Mouse (Mus musculus): ENCODE results near the gene Rhox2f. TPM values are rescaled to one million over a fixed set of nuclear protein-coding genes. Genes with fewer than 3 reads are reported as not detected.
"Not testable (repeated sequence)": the region's sequence is repeated elsewhere in the genome, so short reads cannot be mapped to it uniquely, and the experiment has no call there.

Rhox2f gene
- not detected in 2 replicates for polyA plus RNA-seq (2012; rRNA removed)

DNA sequence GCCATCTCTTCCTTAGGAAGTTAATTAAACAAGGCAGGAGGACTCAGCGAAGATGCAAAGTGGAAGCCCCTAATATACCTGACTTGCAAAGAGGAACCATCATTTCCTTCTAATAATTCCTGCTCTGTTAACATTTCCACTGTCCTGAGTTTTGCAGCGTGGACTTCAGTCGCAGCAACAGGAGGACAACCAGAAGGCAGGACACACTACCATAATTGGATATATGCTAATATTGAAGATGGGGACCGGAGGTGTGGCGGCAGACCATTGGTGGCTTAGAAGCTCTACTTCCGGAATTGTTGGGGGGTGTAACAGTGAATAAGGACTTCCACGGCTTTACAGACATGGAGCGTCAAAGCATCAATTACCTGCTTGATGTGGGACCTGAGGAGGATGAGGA lies at the start of gene Rhox2f:
Rhox2f (plus strand) TSS at position 301 of the 400 bp plus-strand sequence.
- H3K27me3 ChIP-seq (ENCODE audit: control insufficient read depth, insufficient read depth, low read length); H3K4me3 ChIP-seq (ENCODE audit: control insufficient read depth, insufficient read depth, low read length); DNase-seq; H3K4me1 ChIP-seq (replicated peaks; ENCODE audit: control insufficient read depth, insufficient read depth, low read length); H3K27ac ChIP-seq (ENCODE audit: control insufficient read depth, insufficient read depth, low read length); H3K36me3 ChIP-seq (ENCODE audit: control insufficient read depth, insufficient read depth, low read length): not testable (repeated sequence)
- 86% methylated on average over 8 of the region's 8 CpGs for WGBS

DNA sequence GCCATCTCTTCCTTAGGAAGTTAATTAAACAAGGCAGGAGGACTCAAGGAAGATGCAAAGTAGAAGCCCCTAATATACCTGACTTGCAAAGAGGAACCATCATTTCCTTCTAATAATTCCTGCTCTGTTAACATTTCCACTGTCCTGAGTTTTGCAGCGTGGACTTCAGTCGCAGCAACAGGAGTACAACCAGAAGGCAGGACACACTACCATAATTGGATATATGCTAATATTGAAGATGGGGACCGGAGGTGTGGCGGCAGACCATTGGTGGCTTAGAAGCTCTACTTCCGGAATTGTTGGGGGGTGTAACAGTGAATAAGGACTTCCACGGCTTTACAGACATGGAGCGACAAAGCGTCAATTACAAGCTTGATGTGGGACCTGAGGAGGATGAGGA lies 41.1 kb upstream of the Rhox2f start, which contains the start of gene Rhox2e:
Rhox2e (plus strand) TSS at position 301 of the 400 bp plus-strand sequence.
- not testable (repeated sequence) for DNase-seq; H3K27ac ChIP-seq (ENCODE audit: control insufficient read depth, insufficient read depth, low read length); H3K4me3 ChIP-seq (ENCODE audit: control insufficient read depth, insufficient read depth, low read length); H3K36me3 ChIP-seq (ENCODE audit: control insufficient read depth, insufficient read depth, low read length); H3K27me3 ChIP-seq (ENCODE audit: control insufficient read depth, insufficient read depth, low read length); H3K4me1 ChIP-seq (replicated peaks; ENCODE audit: control insufficient read depth, insufficient read depth, low read length)
- 89% methylated on average over 2 of the region's 8 CpGs for WGBS

DNA sequence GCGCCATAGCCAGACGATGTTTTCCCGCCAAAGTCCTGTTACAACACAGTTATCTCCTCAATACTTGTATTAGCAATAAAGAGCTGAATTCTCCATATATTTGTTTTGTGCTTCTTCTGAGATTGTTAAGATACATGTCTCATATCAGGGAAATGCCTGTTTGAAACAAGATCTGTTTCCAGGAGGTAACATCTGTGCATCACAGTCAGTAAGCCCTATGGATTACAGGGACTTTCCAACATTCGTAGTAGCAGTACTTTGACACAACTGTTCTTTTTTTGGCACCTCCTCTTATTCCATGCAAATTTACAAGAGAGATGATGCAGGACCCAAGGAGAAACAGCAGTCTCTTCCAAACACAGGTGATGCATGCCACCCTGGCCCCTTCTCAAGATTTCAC lies 29.5 kb upstream of the Rhox2f start, which contains the start of gene Rhox3e:
Rhox3e (plus strand) TSS at position 301 of the 400 bp plus-strand sequence.
- H3K36me3 ChIP-seq (ENCODE audit: control insufficient read depth, insufficient read depth, low read length); H3K27ac ChIP-seq (ENCODE audit: control insufficient read depth, insufficient read depth, low read length); H3K4me3 ChIP-seq (ENCODE audit: control insufficient read depth, insufficient read depth, low read length); DNase-seq; H3K4me1 ChIP-seq (replicated peaks; ENCODE audit: control insufficient read depth, insufficient read depth, low read length); H3K27me3 ChIP-seq (ENCODE audit: control insufficient read depth, insufficient read depth, low read length): not testable (repeated sequence)
- no CpG with 5 or more reads among the region's 4 CpGs for WGBS

DNA sequence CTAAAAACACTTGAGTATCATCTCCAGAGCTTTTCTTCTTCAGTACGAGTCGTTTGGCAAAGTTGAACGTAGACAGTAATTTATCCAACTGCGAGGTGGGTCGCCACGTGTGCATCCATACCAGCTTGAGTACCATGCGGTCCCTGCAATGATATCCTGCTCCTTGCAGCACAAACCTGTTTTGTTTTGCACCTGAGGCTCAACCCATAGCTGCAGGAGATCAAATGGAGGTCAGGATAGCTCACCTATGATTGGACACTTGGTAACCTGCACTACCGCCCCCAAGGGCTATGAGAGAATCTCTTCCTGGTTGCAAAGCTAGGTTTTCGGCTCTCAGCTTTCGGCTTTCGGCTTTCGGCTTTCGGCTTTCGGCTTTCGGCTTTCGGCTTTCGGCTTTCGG lies 14.1 kb upstream of the Rhox2f start, which contains the start of gene Rhox4e:
Rhox4e (plus strand) TSS at position 301 of the 400 bp plus-strand sequence.
- H3K27me3 ChIP-seq (ENCODE audit: control insufficient read depth, insufficient read depth, low read length); H3K4me3 ChIP-seq (ENCODE audit: control insufficient read depth, insufficient read depth, low read length); H3K4me1 ChIP-seq (replicated peaks; ENCODE audit: control insufficient read depth, insufficient read depth, low read length); H3K27ac ChIP-seq (ENCODE audit: control insufficient read depth, insufficient read depth, low read length); DNase-seq; H3K36me3 ChIP-seq (ENCODE audit: control insufficient read depth, insufficient read depth, low read length): not testable (repeated sequence)
- WGBS, result 100% methylated on average over 10 of the region's 18 CpGs

DNA sequence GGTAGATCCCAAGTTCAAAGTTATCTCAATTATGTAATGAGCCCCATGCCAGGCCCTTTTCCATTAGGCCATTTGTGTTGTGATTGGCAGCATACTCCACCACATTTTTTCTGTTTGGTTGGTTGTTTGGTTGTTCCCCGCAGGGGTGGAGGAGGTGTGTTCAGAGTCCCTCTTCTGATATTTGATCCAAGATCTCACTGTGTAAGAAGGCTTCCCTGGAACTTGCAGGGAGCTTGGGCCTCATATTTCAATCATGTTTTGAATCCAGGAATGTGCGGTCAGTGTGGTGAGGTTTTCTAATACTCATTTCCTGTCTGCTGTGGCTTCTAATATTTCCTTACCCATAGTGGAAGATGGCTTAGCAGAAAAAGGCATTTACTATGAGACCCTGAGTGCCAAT lies 1.4 kb downstream of the Rhox2f start:
- H3K4me1 ChIP-seq (replicated peaks; ENCODE audit: control insufficient read depth, insufficient read depth, low read length); H3K27me3 ChIP-seq (ENCODE audit: control insufficient read depth, insufficient read depth, low read length); H3K36me3 ChIP-seq (ENCODE audit: control insufficient read depth, insufficient read depth, low read length); DNase-seq; H3K4me3 ChIP-seq (ENCODE audit: control insufficient read depth, insufficient read depth, low read length); H3K27ac ChIP-seq (ENCODE audit: control insufficient read depth, insufficient read depth, low read length): not testable (repeated sequence)
- 32% methylated on average over 2 of the region's 2 CpGs for WGBS

DNA sequence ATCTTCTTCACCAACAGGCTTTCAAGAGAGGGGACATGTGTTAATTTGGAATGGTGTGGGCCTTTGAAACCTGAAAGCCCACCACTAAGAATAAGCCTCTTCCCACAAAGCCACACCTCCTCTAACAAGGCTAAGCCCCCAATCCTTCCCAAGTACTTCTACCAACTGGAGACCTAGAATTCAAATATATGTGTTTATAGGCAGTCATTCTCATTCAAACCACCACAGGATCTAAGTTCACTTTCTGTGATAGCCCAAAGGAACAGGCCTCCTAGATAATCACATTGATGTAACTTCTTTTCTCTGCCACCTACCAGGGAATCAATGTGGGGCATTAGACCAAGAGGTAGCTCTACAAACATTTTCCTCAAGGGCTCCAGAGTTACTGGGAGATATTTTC lies 9.5 kb downstream of the Rhox2f start, which contains the start of gene Rhox3f:
Rhox3f (plus strand) TSS at position 301 of the 400 bp plus-strand sequence.
- not testable (repeated sequence) for H3K27me3 ChIP-seq (ENCODE audit: control insufficient read depth, insufficient read depth, low read length); H3K4me1 ChIP-seq (replicated peaks; ENCODE audit: control insufficient read depth, insufficient read depth, low read length); H3K36me3 ChIP-seq (ENCODE audit: control insufficient read depth, insufficient read depth, low read length); DNase-seq; H3K4me3 ChIP-seq (ENCODE audit: control insufficient read depth, insufficient read depth, low read length); H3K27ac ChIP-seq (ENCODE audit: control insufficient read depth, insufficient read depth, low read length)

DNA sequence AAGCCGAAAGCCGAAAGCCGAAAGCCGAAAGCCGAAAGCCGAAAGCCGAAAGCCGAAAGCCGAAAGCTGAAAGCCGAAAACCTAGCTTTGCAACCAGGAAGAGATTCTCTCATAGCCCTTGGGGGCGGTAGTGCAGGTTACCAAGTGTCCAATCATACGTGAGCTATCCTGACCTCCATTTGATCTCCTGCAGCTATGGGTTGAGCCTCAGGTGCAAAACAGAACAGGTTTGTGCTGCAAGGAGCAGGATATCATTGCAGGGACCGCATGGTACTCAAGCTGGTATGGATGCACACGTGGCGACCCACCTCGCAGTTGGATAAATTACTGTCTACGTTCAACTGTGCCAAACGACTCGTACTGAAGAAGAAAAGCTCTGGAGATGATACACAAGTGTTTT lies 36.4 kb downstream of the Rhox2f start, which contains the start of gene Rhox4f:
Rhox4f (minus strand) TSS at position 101 of the 400 bp plus-strand sequence.
- DNase-seq; H3K27ac ChIP-seq (ENCODE audit: control insufficient read depth, insufficient read depth, low read length); H3K4me3 ChIP-seq (ENCODE audit: control insufficient read depth, insufficient read depth, low read length); H3K27me3 ChIP-seq (ENCODE audit: control insufficient read depth, insufficient read depth, low read length); H3K36me3 ChIP-seq (ENCODE audit: control insufficient read depth, insufficient read depth, low read length); H3K4me1 ChIP-seq (replicated peaks; ENCODE audit: control insufficient read depth, insufficient read depth, low read length): not testable (repeated sequence)
- WGBS, result 99% methylated on average over 15 of the region's 19 CpGs

Other genes with a start within 250 kb of the Rhox2f start
- gene Rhox3a2, start 191.4 kb upstream of the Rhox2f start, polyA plus RNA-seq (2012; rRNA removed), result not detected in 2 replicates
- 1.2 and 1.6 TPM in 2 replicates for gene Rhox4a2, start 180.6 kb upstream of the Rhox2f start, polyA plus RNA-seq (2012; rRNA removed)
- not detected in 2 replicates for gene Rhox2b, start 159.3 kb upstream of the Rhox2f start, polyA plus RNA-seq (2012; rRNA removed)
- gene Rhox4b, start 138.9 kb upstream of the Rhox2f start, polyA plus RNA-seq (2012; rRNA removed), result 0.48 and 0.54 TPM in 2 replicates
- gene Rhox2c, start 117.7 kb upstream of the Rhox2f start, polyA plus RNA-seq (2012; rRNA removed), result not detected in 2 replicates
- gene Rhox3c, start 112.8 kb upstream of the Rhox2f start, polyA plus RNA-seq (2012; rRNA removed), result not detected in 2 replicates
- gene Rhox4c, start 91.1 kb upstream of the Rhox2f start, polyA plus RNA-seq (2012; rRNA removed), result not detected in 2 replicates
- not detected in 2 replicates for gene Rhox2d, start 78.0 kb upstream of the Rhox2f start, polyA plus RNA-seq (2012; rRNA removed)
- gene Rhox4d, start 57.0 kb upstream of the Rhox2f start, polyA plus RNA-seq (2012; rRNA removed), result not detected in 2 replicates
- gene Rhox2e, start 41.0 kb upstream of the Rhox2f start, polyA plus RNA-seq (2012; rRNA removed), result not detected in 2 replicates
- gene Rhox3e, start 29.4 kb upstream of the Rhox2f start, polyA plus RNA-seq (2012; rRNA removed), result not detected in 2 replicates
- gene Rhox4e, start 14.0 kb upstream of the Rhox2f start, polyA plus RNA-seq (2012; rRNA removed), result not detected in 2 replicates
- not detected in 2 replicates for gene Rhox3f, start 9.6 kb downstream of the Rhox2f start, polyA plus RNA-seq (2012; rRNA removed)
- gene Rhox4f, start 36.3 kb downstream of the Rhox2f start, polyA plus RNA-seq (2012; rRNA removed), result not detected in 2 replicates
- not detected in 2 replicates for gene Rhox3g, start 57.2 kb downstream of the Rhox2f start, polyA plus RNA-seq (2012; rRNA removed)
- gene Rhox2g, start 72.1 kb downstream of the Rhox2f start, polyA plus RNA-seq (2012; rRNA removed), result not detected in 2 replicates
- not detected in 2 replicates for gene Rhox4g, start 79.9 kb downstream of the Rhox2f start, polyA plus RNA-seq (2012; rRNA removed)
- gene Rhox3h, start 97.4 kb downstream of the Rhox2f start, polyA plus RNA-seq (2012; rRNA removed), result not detected in 2 replicates
- not detected in 2 replicates for gene Rhox2h, start 101.9 kb downstream of the Rhox2f start, polyA plus RNA-seq (2012; rRNA removed)
- not detected in 2 replicates for gene Rhox5, start 233.4 kb downstream of the Rhox2f start, polyA plus RNA-seq (2012; rRNA removed)

All from thymus, adult 2 months (tissue).